Mouse (Mus musculus) ES-E14 (cell line): ENCODE measurements at regions not wholly inside any gene's neighbourhood (a gene's known extent, or its start where the extent isn't known, plus 50 kb on each side); places are given as distances from the start of the nearest gene placed in this dataset.

Source experiments
- CHD2 ChIP-seq: IDR thresholded peaks from 2 replicates; pipeline ENCODE4 v1.6.1; 2014; ENCODE audit warnings: mild to moderate bottlenecking, low read depth, low read length, inconsistent platforms
- HCFC1 ChIP-seq: IDR thresholded peaks from 2 replicates; pipeline ENCODE4 v1.6.1; 2012; ENCODE audit warnings: low read length, inconsistent platforms, borderline replicate concordance; ENCODE audit not compliant: insufficient read depth
- MAFK ChIP-seq: IDR thresholded peaks from 2 replicates; pipeline ENCODE4 v1.6.1; 2014; ENCODE audit warnings: mild to moderate bottlenecking, low read depth, low read length, inconsistent platforms; ENCODE audit not compliant: insufficient read depth
- ZC3H11A ChIP-seq: IDR thresholded peaks from 2 replicates; pipeline ENCODE4 v1.6.1; 2012; ENCODE audit warnings: low read depth, mild to moderate bottlenecking, inconsistent platforms, low read length, borderline replicate concordance
- ZNF384 ChIP-seq: IDR thresholded peaks from 2 replicates; pipeline ENCODE4 v1.6.1; 2012; ENCODE audit warnings: low read depth, low read length, inconsistent platforms

DNA sequence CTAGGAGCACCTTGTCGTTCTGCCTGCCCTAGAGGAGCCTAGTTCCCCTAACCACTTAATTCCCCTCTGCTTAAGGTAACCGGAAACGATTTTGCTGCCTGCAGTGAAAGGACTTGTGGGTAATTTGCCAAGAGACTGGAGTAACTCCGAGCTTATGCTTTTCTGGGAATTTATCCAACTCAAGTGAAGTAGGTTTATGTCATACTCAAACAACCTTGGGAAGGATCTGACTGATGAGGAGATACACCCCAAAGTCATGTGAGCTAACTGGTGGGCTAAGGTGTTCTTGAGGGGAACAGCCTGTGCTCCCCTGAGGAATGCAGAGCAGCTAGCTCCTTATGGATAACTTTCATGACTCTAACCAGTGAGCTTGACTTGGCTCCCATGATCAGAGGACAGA lies 155.7 kb upstream of the Ttc29 start:
- TF ChIP-seq ZNF384 (no peak), ZC3H11A (no peak), CHD2 (no peak), HCFC1 (no peak), MAFK (no peak)
